Mouse (Mus musculus) brain, embryonic 14.5 days (tissue): ENCODE results near the gene 1110051M20Rik.

Experiments used
- CTCF ChIP-seq: fragments of 200-500 bp; IDR thresholded peaks from 2 replicates; pipeline ENCODE4 v1.5.1; 2012; ENCODE audit warnings: inconsistent platforms, mild to moderate bottlenecking, moderate library complexity, borderline replicate concordance; ENCODE audit not compliant: insufficient read depth, insufficient read length; ENCODE audit errors: extremely low read depth
- POLR2A ChIP-seq: fragments of 200-500 bp; IDR thresholded peaks from 2 replicates; pipeline ENCODE4 v1.6.1; 2012; ENCODE audit warnings: mild to moderate bottlenecking, inconsistent platforms, borderline replicate concordance; ENCODE audit not compliant: poor library complexity, insufficient read depth, insufficient read length, severe bottlenecking; ENCODE audit errors: extremely low read depth

DNA sequence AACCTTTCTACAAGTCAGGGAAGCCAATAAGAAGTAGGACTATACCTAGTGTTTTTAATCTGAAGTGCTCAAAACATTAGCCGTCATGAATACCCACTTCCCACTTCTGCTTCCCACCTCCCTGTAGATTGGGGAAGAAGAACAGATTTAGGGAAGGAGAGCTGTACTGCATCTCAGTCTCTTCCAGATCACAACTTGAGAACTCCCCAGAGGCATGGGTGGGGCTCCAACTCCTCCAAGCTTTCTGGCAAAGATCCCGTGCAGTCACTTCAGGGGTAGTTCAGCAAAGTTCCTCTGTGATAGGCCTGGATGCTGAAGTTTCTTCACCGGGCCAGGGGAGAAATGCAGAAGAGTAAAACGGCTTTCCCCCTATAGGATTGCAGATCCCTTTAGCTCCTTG, 109.4 kb downstream of the 1110051M20Rik start:
- TF ChIP-seq CTCF (no peak), POLR2A (no peak)
